Mouse (Mus musculus): ENCODE measurements around the gene Rhd.

- no peak for TF ChIP-seq CTCF (IDR thresholded peaks at IDR 0.05; ENCODE audit: control insufficient read depth, insufficient read depth, low read length)
- no peak for TF ChIP-seq POLR2A (IDR thresholded peaks at IDR 0.05; ENCODE audit: borderline replicate concordance, control insufficient read depth, low read depth, low read length)
Measured at GRCm38 (mm10) chr4:134838221-134838620, 26.1 kb upstream of the Rhd start.

Data from bone marrow, adult 2 months (tissue).